Mouse (Mus musculus) lung, postnatal 0 days (tissue): ENCODE results near the gene Sipa1l3.

Experiments used
- CTCF ChIP-seq: IDR thresholded peaks from 2 replicates; pipeline ENCODE4 v1.5.1; 2016; ENCODE audit warnings: antibody characterized with exemption, mild to moderate bottlenecking
- EP300 ChIP-seq: IDR thresholded peaks from 2 replicates; pipeline ENCODE4 v1.6.1; 2016; ENCODE audit warnings: antibody characterized with exemption, mild to moderate bottlenecking, control low read depth

- TF ChIP-seq CTCF (no peak), EP300 (no peak)
These were observed 59.3 kb downstream of the Sipa1l3 start for GRCm38 (mm10) chr7:29458889-29459740.
